Mouse (Mus musculus) myocyte (in vitro differentiated cells): ENCODE measurements around the gene Patz1.

Source experiments
- CEBPB ChIP-seq: IDR thresholded peaks from 2 replicates; pipeline ENCODE4 v1.6.1; 2011; ENCODE audit warnings: mild to moderate bottlenecking, moderate library complexity; ENCODE audit not compliant: poor library complexity, insufficient read depth, severe bottlenecking
- E2F4 ChIP-seq: IDR thresholded peaks from one replicate; pipeline ENCODE4 v1.6.1; 2011; ENCODE audit warnings: mild to moderate bottlenecking, control low read depth, moderate library complexity; ENCODE audit not compliant: insufficient read depth
- MYOG ChIP-seq, 3 experiments: IDR thresholded peaks; one replicate each; pipeline ENCODE4 v1.6.1; 2011; ENCODE audit warnings: control low read depth in 2 of 3, low read depth in 2 of 3, mild to moderate bottlenecking in 2 of 3; ENCODE audit not compliant: insufficient read length in 2 of 3, control insufficient read depth in 1 of 3, insufficient read depth in 1 of 3
- POLR2A ChIP-seq: IDR thresholded peaks from one replicate; pipeline ENCODE4 v1.6.1; 2011; ENCODE audit warnings: low read depth, mild to moderate bottlenecking, control low read depth, moderate library complexity; ENCODE audit not compliant: insufficient read length
- POLR2AphosphoS2 ChIP-seq: IDR thresholded peaks from one replicate; pipeline ENCODE4 v1.6.1; 2011; ENCODE audit warnings: low read depth, control low read depth; ENCODE audit not compliant: insufficient read length
- TCF3 ChIP-seq: IDR thresholded peaks from one replicate; pipeline ENCODE4 v1.6.1; 2011; ENCODE audit warnings: low read depth, control low read depth; ENCODE audit not compliant: insufficient read length
- USF1 ChIP-seq: IDR thresholded peaks from one replicate; pipeline ENCODE4 v1.6.1; 2011; ENCODE audit warnings: low read depth, mild to moderate bottlenecking, control low read depth, moderate library complexity

DNA sequence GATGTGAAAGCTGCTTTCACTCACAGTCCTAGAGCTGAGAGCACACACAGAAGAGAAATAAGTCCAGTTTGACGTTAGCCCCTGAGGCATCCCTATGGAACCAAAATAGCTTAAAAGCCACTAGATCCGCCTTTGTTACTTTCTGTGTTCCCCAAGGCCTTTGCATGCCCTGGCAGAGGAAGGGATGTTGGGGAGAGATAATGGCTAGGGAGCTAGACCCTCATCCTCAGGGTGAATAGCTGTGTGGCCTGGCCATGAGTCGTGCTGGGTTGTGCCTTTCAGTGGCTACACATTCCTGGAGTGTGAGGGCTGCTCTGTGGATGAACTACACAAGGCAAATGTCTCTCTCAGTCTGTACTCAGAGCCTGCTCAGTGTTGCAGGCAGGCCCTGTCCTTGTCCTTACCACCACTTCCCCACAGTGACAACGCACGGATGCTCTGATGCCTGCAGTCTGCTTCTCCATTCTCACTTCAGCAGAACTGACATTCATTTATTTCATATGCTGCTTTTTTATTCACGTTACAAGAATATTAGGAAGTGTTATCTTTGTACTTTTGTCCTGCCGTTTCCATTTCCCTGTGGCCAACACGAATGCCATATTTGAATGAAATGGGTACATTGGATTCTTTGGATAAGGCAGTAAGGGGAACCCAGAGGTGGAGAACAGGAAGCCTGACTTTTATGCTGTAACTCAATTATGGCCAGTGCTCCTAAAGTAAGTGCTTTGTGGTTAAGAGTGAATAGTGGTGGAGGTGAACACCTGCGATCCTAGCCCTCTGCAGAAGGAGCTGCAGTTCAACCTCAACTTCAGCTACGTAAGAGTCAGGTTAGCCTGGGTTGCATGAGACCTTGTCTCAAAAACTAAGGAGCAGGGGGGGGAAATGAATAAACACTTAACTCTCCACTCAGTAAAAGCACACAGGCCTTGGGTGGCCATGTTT, 9.5 kb downstream of the Patz1 start:
- no peak for TF ChIP-seq POLR2AphosphoS2
- no peak for TF ChIP-seq USF1
- TF ChIP-seq POLR2A: no peak
- no peak for TF ChIP-seq E2F4
- no peak for TF ChIP-seq CEBPB
- TF ChIP-seq TCF3: no peak
- no peak for TF ChIP-seq MYOG (IDR thresholded peaks at IDR 0.05; ENCODE audit: control insufficient read depth in 1 of 3, insufficient read depth in 1 of 3, insufficient read length in 2 of 3, low read depth in 2 of 3)
